Mouse (Mus musculus) ES-E14 (cell line): Measurements from ENCODE around the gene Sptlc3.

Source experiments
- HCFC1 ChIP-seq: IDR thresholded peaks from 2 replicates; pipeline ENCODE4 v1.6.1; 2012; ENCODE audit warnings: low read length, inconsistent platforms, borderline replicate concordance; ENCODE audit not compliant: insufficient read depth
- MAFK ChIP-seq: IDR thresholded peaks from 2 replicates; pipeline ENCODE4 v1.6.1; 2014; ENCODE audit warnings: mild to moderate bottlenecking, low read depth, low read length, inconsistent platforms; ENCODE audit not compliant: insufficient read depth
- ZNF384 ChIP-seq: IDR thresholded peaks from 2 replicates; pipeline ENCODE4 v1.6.1; 2012; ENCODE audit warnings: low read depth, low read length, inconsistent platforms

DNA sequence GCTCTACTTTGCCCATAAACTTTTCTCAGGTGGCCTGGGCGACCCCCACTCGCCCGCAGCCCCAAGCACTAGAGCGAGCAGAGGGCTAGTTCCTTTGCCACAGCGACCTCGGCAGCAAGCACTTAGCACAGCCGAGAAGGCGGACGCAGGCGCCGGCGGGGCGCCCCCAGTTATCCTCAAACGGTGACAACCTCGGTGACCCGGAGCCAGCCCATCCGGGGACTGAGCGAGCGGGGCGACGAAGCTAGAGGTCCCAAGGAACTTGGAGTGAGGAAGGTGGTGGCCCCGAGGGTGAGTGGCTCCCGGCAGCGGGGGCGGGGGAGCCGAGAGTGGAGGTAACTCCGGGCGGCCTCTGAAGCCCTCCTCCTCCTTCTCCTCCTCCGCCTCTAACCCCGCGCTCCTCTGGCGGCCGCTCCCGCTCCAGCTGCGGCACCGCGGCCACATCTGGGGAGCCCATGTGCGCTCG, 184.1 kb downstream of the Sptlc3 start, which contains the start of gene Ism1:
- no peak for TF ChIP-seq MAFK
- no peak for TF ChIP-seq HCFC1
- no peak for TF ChIP-seq ZNF384
